In the genomic region with DNA sequence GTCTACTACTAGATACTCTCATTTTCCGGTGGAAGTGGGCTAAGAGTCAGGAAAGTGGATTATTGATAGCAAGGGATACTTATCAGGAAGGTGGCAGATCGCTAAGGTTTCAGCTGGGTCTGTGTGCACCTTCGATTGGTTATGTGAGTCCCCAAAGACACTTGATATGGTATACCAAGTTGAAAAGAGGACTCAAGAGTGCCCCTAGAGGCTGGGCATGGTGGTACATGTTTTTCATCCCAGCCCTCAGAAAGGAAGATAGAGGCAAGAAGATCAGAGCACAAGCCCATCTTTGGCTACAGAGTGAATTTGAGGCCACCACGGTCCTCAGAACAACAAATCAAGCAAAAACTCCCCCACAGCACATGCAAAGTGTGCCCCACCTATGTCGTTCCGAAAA, we compare ENCODE assay signal across 8 mouse cellular contexts. TPM values are rescaled to one million over a fixed set of nuclear protein-coding genes. Genes with fewer than 3 reads are reported as not detected.
DNase-seq lines count a peak whose midpoint lies in the region; ATAC-seq and TF ChIP-seq lines count a peak whose summit lies in the region.

No protein-coding gene starts in this region.

- in situ Hi-C loops in Patski (cut with MboI; ENCODE audit: low pct_unique_long_range_greater_than_20kb), result loop anchor here (25.0 kb wide), 1 partner anchor 1013 kb away; no protein-coding TSS in a partner anchor

- intact Hi-C loops in gastrocnemius, postnatal 14 days (cut with DNase I; ENCODE audit: low total_unique reads), result no loop called here

- H3K4me3 ChIP-seq in intestine, postnatal 0 days (ENCODE audit: low read depth, low read length), result no peak overlapping the region
- H3K4me3 ChIP-seq in intestine, embryonic 16.5 days (ENCODE audit: low read length), result no peak overlapping the region
- H3K4me3 ChIP-seq in liver, postnatal 0 days (ENCODE audit: low read depth, low read length), result no peak overlapping the region

- POLR2A ChIA-PET in Patski (lab: Charles Lee), result no interaction called here

- no peak for DNase-seq in Patski (ENCODE audit: low read depth, low spot score)
- DNase-seq in liver, postnatal 0 days, result peak; percentile 34
- DNase-seq in spleen, postnatal 4 days (ENCODE audit: low spot score in 2 of 2), result peak; percentile 40 to 69
- DNase-seq in right cerebral cortex, postnatal 10 days (ENCODE audit: low spot score in 2 of 2), result no peak
- DNase-seq in gastrocnemius, postnatal 14 days, result no peak
- no peak for DNase-seq in urinary bladder, postnatal 4 days (ENCODE audit: low spot score in 2 of 2)

- no peaks in the 10 kb centered on the region for H3K36me3 ChIP-seq in intestine, postnatal 0 days (ENCODE audit: control insufficient read depth, insufficient read depth)
- H3K36me3 ChIP-seq in intestine, embryonic 16.5 days (ENCODE audit: control insufficient read depth, insufficient read depth, low read length), result no peaks in the 10 kb centered on the region
- H3K36me3 ChIP-seq in liver, postnatal 0 days (replicated peaks; ENCODE audit: insufficient read depth, low read length), result no peaks in the 10 kb centered on the region

- ATAC-seq in intestine, postnatal 0 days, result no peak
- no peak for ATAC-seq in intestine, embryonic 16.5 days
- no peak for ATAC-seq in Patski
- no peak for ATAC-seq in liver, postnatal 0 days

- H3K27me3 ChIP-seq in intestine, postnatal 0 days (replicated peaks; ENCODE audit: control insufficient read depth, insufficient read depth, low read length), result no peaks in the 10 kb centered on the region
- no peaks in the 10 kb centered on the region for H3K27me3 ChIP-seq in intestine, embryonic 16.5 days (replicated peaks; ENCODE audit: control insufficient read depth, insufficient read depth, low read length)
- H3K27me3 ChIP-seq in Patski, result peaks cover 23% of the 10 kb centered on the region
- no peaks in the 10 kb centered on the region for H3K27me3 ChIP-seq in liver, postnatal 0 days (ENCODE audit: insufficient read depth, low read length)

- TF ChIP-seq EP300 in liver, postnatal 0 days (IDR thresholded peaks at IDR 0.05; ENCODE audit: low read depth), result no peak

- no peak overlapping the region for H3K27ac ChIP-seq in intestine, postnatal 0 days (ENCODE audit: low read depth, low read length)
- H3K27ac ChIP-seq in intestine, embryonic 16.5 days (ENCODE audit: low read length), result no peak overlapping the region
- no peak overlapping the region for H3K27ac ChIP-seq in liver, postnatal 0 days (ENCODE audit: low read depth)

- 80% methylated on average over 6 of the region's 6 CpGs for WGBS in intestine, postnatal 0 days
- 78% methylated on average over 6 of the region's 6 CpGs for WGBS in intestine, embryonic 16.5 days
- WGBS in liver, postnatal 0 days (ENCODE audit: insufficient replicate concordance), result 70% methylated on average over 6 of the region's 6 CpGs

- CTCF ChIA-PET in Patski (lab: Charles Lee), result interaction anchor here (1.5 to 2.3 kb wide), 2 partner anchors 19 to 27 kb away, joined by 3 to 5 read pairs; no protein-coding TSS in a partner anchor

- H3K4me1 ChIP-seq in intestine, postnatal 0 days (replicated peaks; ENCODE audit: control insufficient read depth, insufficient read depth, low read length), result no peaks in the 10 kb centered on the region
- no peaks in the 10 kb centered on the region; the same call in 1 of the 2 replicates for H3K4me1 ChIP-seq in intestine, embryonic 16.5 days (ENCODE audit: control insufficient read depth, insufficient read depth, low read length)
- H3K4me1 ChIP-seq in liver, postnatal 0 days (ENCODE audit: insufficient read depth), result peaks cover 19% of the 10 kb centered on the region

- TF ChIP-seq CTCF in intestine, postnatal 0 days (IDR thresholded peaks at IDR 0.05; ENCODE audit: low read depth), result peak; percentile 59
- peak; percentile 65 for TF ChIP-seq CTCF in Patski (IDR thresholded peaks at IDR 0.05)
- TF ChIP-seq CTCF in liver, postnatal 0 days (IDR thresholded peaks at IDR 0.05; ENCODE audit: low read depth), result peak; percentile 55

- H3K9ac ChIP-seq in intestine, postnatal 0 days (ENCODE audit: low read depth, low read length), result no peak overlapping the region
- no peak overlapping the region for H3K9ac ChIP-seq in intestine, embryonic 16.5 days (ENCODE audit: low read depth, low read length)
- no peak overlapping the region for H3K9ac ChIP-seq in liver, postnatal 0 days (replicated peaks)

- H3K9me3 ChIP-seq in intestine, postnatal 0 days (ENCODE audit: control insufficient read depth), result no peaks in the 10 kb centered on the region
- H3K9me3 ChIP-seq in intestine, embryonic 16.5 days (ENCODE audit: control insufficient read depth, low read length), result no peaks in the 10 kb centered on the region
- H3K9me3 ChIP-seq in liver, postnatal 0 days (ENCODE audit: low read length), result no peaks in the 10 kb centered on the region

- no peak overlapping the region for H3K4me2 ChIP-seq in intestine, postnatal 0 days (replicated peaks; ENCODE audit: low read depth)
- no peak overlapping the region for H3K4me2 ChIP-seq in intestine, embryonic 16.5 days (ENCODE audit: low read depth, low read length)
- no peak overlapping the region for H3K4me2 ChIP-seq in liver, postnatal 0 days (ENCODE audit: low read depth, low read length)

RNA-seq across cellular contexts. Expression of gene Man2a1, which starts 25.3 kb away (rescaled TPM):
- 7.2 and 8.7 TPM in 2 replicates for polyA plus RNA-seq in intestine, postnatal 0 days (2015; fragmentation: Nextera tagmentation; extraction: Ambion mirVana)
- polyA plus RNA-seq in intestine, embryonic 16.5 days (2015; fragmentation: Nextera tagmentation; extraction: Ambion mirVana), result 8.4 and 9.1 TPM in 2 replicates
- 54.9 TPM for polyA plus RNA-seq in Patski (2021)
- 11.5 and 12.8 TPM in 2 replicates for polyA plus RNA-seq in liver, postnatal 0 days (2015; fragmentation: Nextera tagmentation; extraction: Ambion mirVana)
- total RNA-seq in gastrocnemius, postnatal 14 days (2021), result 10 to 100 TPM; 17.2 to 20.3 TPM

Comparison
In these comparisons a context has a peak if more than half of its experiments do, and no peak if none do; other contexts are left out.
1. DNase-seq: peak in liver, postnatal 0 days (single experiment) and spleen, postnatal 4 days (2 of 2); none in Patski (single experiment), right cerebral cortex, postnatal 10 days (0 of 2), gastrocnemius, postnatal 14 days (single experiment) and urinary bladder, postnatal 4 days (0 of 2).
2. Peak in every context shown above with its lines, with median percentiles within 50 percentile points of each other: CTCF ChIP-seq.